Mouse (Mus musculus): ENCODE measurements around the gene Copg2.

DNA sequence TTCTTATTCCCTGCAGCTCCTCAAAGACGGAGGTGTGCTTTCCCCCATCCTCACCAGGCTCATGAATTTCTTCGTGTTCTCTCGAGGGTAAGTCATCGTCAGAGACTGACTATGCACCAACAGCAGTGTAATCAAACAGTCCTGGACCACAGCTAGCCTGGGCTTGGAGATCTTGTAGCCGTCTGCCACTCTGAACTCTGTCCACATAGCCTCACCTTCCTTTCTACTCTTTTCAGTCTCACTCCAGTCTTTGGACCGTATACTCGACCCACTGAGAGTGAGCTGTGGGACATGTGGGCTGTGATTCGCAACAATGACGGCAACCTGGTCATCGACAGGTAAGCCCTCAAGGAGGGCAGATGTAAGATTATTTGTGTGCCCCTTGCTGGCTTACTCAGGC, 151.7 kb downstream of the Copg2 start:
- TF ChIP-seq CTCF (IDR thresholded peaks at IDR 0.05; ENCODE audit: low read depth) (no peak), EP300 (IDR thresholded peaks at IDR 0.05; ENCODE audit: low read depth) (no peak)
